16 mouse cellular contexts compared by ENCODE assay signal in the genomic region with DNA sequence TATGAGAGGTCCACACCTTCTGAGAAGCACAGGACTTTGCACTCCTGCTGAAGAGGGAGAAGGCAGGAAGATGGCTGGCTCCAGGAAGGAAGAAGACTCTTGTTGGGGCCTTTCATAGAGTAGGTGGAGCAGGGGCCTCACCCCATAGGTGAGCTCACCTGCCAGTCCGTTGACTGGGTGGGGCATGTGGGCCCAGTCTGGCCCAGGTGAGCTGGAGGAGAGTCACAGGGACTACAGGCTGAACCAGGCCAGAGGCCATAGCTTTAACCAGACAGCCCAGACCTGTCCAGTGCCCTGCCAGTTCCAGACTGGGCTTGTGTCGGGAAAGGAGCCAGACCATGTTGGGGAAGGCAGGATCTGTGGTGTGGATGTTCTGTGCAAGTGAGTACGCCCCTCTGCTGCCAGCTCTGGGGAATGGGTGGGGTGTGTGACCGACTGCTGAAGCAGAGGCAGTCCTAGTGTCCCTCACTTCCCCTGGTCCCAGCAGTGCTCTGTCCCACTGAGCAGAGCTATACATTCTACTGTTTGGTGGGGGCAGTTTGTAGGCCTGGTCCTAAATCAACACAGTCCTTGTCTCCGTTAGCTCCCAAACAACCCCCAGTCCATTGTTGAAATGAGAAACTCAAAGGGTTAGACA. TPM values are rescaled to one million over a fixed set of nuclear protein-coding genes. Genes with fewer than 3 reads are reported as not detected.
DNase-seq lines count a peak whose midpoint lies in the region; ATAC-seq and TF ChIP-seq lines count a peak whose summit lies in the region.
"Had no signal": no experiment of that assay in that cellular context is flagged by ENCODE, and none has a peak within 500 bp of the region (broad histone marks: within the 10 kb centered on the region; RNA-seq: fewer than 3 reads in every experiment).

Gene Gpa33 (plus strand): TSS at position 15 of the 637 bp plus-strand sequence.

- 0 out of 2 replicates have a peak, but pooled peaks have one; percentile 19 for ATAC-seq in lung, postnatal 0 days
- peak; percentile 98 for ATAC-seq in intestine, embryonic 15.5 days
- ATAC-seq in stomach, postnatal 0 days (ENCODE audit: low FRiP score, low TSS enrichment) = peak; percentile 98
- ATAC-seq in liver, postnatal 0 days = no peak
- ATAC-seq: inflammation-experienced regulatory T-cells, adult 6 months; liver, embryonic 12.5 days had no signal

- no peak for TF ChIP-seq CTCF in gastrocnemius, adult 2 months (IDR thresholded peaks at IDR 0.05)
- no peak for TF ChIP-seq CTCF in lung, postnatal 0 days (IDR thresholded peaks at IDR 0.05)
- no peak for TF ChIP-seq CTCF in stomach, postnatal 0 days (IDR thresholded peaks at IDR 0.05; ENCODE audit: low read depth)
- no peak for TF ChIP-seq CTCF in liver, postnatal 0 days (IDR thresholded peaks at IDR 0.05; ENCODE audit: low read depth)
- TF ChIP-seq CTCF in layer of hippocampus, adult 2 months (conservative IDR thresholded peaks at IDR 0.05) = no peak

- H3K36me3 ChIP-seq in lung, postnatal 0 days (ENCODE audit: insufficient read depth, low read length) = no peaks in the 10 kb centered on the region
- no peaks in the 10 kb centered on the region for H3K36me3 ChIP-seq in intestine, embryonic 15.5 days
- no peaks in the 10 kb centered on the region for H3K36me3 ChIP-seq in stomach, postnatal 0 days (ENCODE audit: control insufficient read depth, insufficient read depth, low read length)
- H3K36me3 ChIP-seq in liver, postnatal 0 days (replicated peaks; ENCODE audit: insufficient read depth, low read length) = no peaks in the 10 kb centered on the region
- H3K36me3 ChIP-seq: liver, embryonic 12.5 days; neural tube, embryonic 12.5 days had no signal

- 0 out of 2 replicates have a peak, but pooled peaks cover 8% of the 10 kb centered on the region for H3K4me1 ChIP-seq in lung, postnatal 0 days (ENCODE audit: insufficient read depth, low read depth, low read length)
- H3K4me1 ChIP-seq in intestine, embryonic 15.5 days (replicated peaks) = peaks cover 25% of the 10 kb centered on the region
- 0 out of 2 replicates have a peak, but pooled peaks cover 2% of the 10 kb centered on the region for H3K4me1 ChIP-seq in stomach, postnatal 0 days (replicated peaks; ENCODE audit: control insufficient read depth, insufficient read depth)
- peaks cover 3% of the 10 kb centered on the region; the same call in 1 of the 2 replicates for H3K4me1 ChIP-seq in liver, postnatal 0 days (ENCODE audit: insufficient read depth)

- no peak for TF ChIP-seq EP300 in lung, postnatal 0 days (IDR thresholded peaks at IDR 0.05)
- no peak for TF ChIP-seq EP300 in stomach, postnatal 0 days (optimal IDR thresholded peaks at IDR 0.05)
- TF ChIP-seq EP300 in liver, postnatal 0 days (IDR thresholded peaks at IDR 0.05; ENCODE audit: low read depth) = no peak

- no peaks in the 10 kb centered on the region for H3K9me3 ChIP-seq in lung, postnatal 0 days (ENCODE audit: low read length)
- no peaks in the 10 kb centered on the region for H3K9me3 ChIP-seq in intestine, embryonic 15.5 days
- H3K9me3 ChIP-seq in stomach, postnatal 0 days (ENCODE audit: control insufficient read depth, low read length) = no peaks in the 10 kb centered on the region
- H3K9me3 ChIP-seq in liver, postnatal 0 days (ENCODE audit: low read length) = no peaks in the 10 kb centered on the region
- H3K9me3 ChIP-seq: liver, embryonic 12.5 days; neural tube, embryonic 12.5 days had no signal

- H3K4me3 ChIP-seq in gastrocnemius, adult 2 months = no peak within 1 kb of the TSS
- no peak within 1 kb of the TSS for H3K4me3 ChIP-seq in lung, postnatal 0 days (ENCODE audit: low read depth, low read length)
- peak within 1 kb of the TSS; percentile 32 for H3K4me3 ChIP-seq in intestine, embryonic 15.5 days (replicated peaks)
- H3K4me3 ChIP-seq in stomach, postnatal 0 days (ENCODE audit: low read depth, low read length) = no peak within 1 kb of the TSS
- H3K4me3 ChIP-seq in liver, postnatal 0 days (ENCODE audit: low read depth, low read length) = no peak within 1 kb of the TSS
- no peak within 1 kb of the TSS for H3K4me3 ChIP-seq in layer of hippocampus, adult 2 months
- H3K4me3 ChIP-seq: liver, embryonic 12.5 days; neural tube, embryonic 12.5 days had no signal

- no peak within 1 kb of the TSS for H3K4me2 ChIP-seq in lung, postnatal 0 days (replicated peaks; ENCODE audit: low read depth, low read length)
- peak within 1 kb of the TSS; percentile 48 for H3K4me2 ChIP-seq in intestine, embryonic 15.5 days (replicated peaks)
- H3K4me2 ChIP-seq in stomach, postnatal 0 days (replicated peaks; ENCODE audit: low read depth) = peak within 1 kb of the TSS; percentile 6; the same call in 1 of the 2 replicates
- no peak within 1 kb of the TSS for H3K4me2 ChIP-seq in liver, postnatal 0 days (ENCODE audit: low read depth, low read length)
- H3K4me2 ChIP-seq: liver, embryonic 12.5 days; neural tube, embryonic 12.5 days had no signal

- peak; percentile 24 for DNase-seq in gastrocnemius, adult 2 months
- DNase-seq in gastrocnemius, postnatal 10 days = no peak
- DNase-seq in lung, postnatal 0 days (ENCODE audit: low spot score) = no peak
- DNase-seq in lung, adult 18-20 months = no peak
- DNase-seq in stomach, postnatal 0 days (ENCODE audit: low spot score) = peak; percentile 84
- DNase-seq in liver, postnatal 0 days = no peak
- no peak for DNase-seq in layer of hippocampus, adult 2 months (ENCODE audit: low spot score in 2 of 2)
- DNase-seq: adrenal gland, postnatal 10 days; kidney, postnatal 25 days; midbrain, embryonic 14.5 days had no signal

- H3K27me3 ChIP-seq in lung, postnatal 0 days (replicated peaks; ENCODE audit: insufficient read depth, low read length) = no peaks in the 10 kb centered on the region
- H3K27me3 ChIP-seq in intestine, embryonic 15.5 days (replicated peaks) = no peaks in the 10 kb centered on the region
- no peaks in the 10 kb centered on the region for H3K27me3 ChIP-seq in stomach, postnatal 0 days (ENCODE audit: control insufficient read depth, insufficient read depth, low read length)
- H3K27me3 ChIP-seq in liver, postnatal 0 days (ENCODE audit: insufficient read depth, low read length) = no peaks in the 10 kb centered on the region
- H3K27me3 ChIP-seq: liver, embryonic 12.5 days; neural tube, embryonic 12.5 days had no signal

- WGBS in lung, postnatal 0 days = 71% methylated on average over 5 of the region's 5 CpGs
- WGBS in intestine, embryonic 15.5 days = 58% methylated on average over 5 of the region's 5 CpGs
- WGBS in stomach, postnatal 0 days = 70% methylated on average over 5 of the region's 5 CpGs
- WGBS in liver, postnatal 0 days (ENCODE audit: insufficient replicate concordance) = 74% methylated on average over 5 of the region's 5 CpGs

- H3K27ac ChIP-seq in gastrocnemius, adult 2 months = peak within 1 kb of the TSS; percentile 96; the same call in 1 of the 2 replicates
- no peak within 1 kb of the TSS for H3K27ac ChIP-seq in lung, postnatal 0 days (ENCODE audit: low read length)
- H3K27ac ChIP-seq in intestine, embryonic 15.5 days = peak within 1 kb of the TSS; percentile 73
- H3K27ac ChIP-seq in stomach, postnatal 0 days (replicated peaks) = 0 out of 2 replicates have a peak within 1 kb of the TSS, but pooled peaks have one; percentile 20
- no peak within 1 kb of the TSS for H3K27ac ChIP-seq in liver, postnatal 0 days (ENCODE audit: low read depth)
- H3K27ac ChIP-seq in layer of hippocampus, adult 2 months = no peak within 1 kb of the TSS
- H3K27ac ChIP-seq: liver, embryonic 12.5 days; neural tube, embryonic 12.5 days had no signal

- H3K9ac ChIP-seq in lung, postnatal 0 days (replicated peaks; ENCODE audit: low read depth) = no peak within 1 kb of the TSS
- peak within 1 kb of the TSS; percentile 36 for H3K9ac ChIP-seq in intestine, embryonic 15.5 days
- H3K9ac ChIP-seq in stomach, postnatal 0 days (ENCODE audit: low read length) = no peak within 1 kb of the TSS
- H3K9ac ChIP-seq in liver, postnatal 0 days (replicated peaks) = no peak within 1 kb of the TSS
- H3K9ac ChIP-seq: liver, embryonic 12.5 days; neural tube, embryonic 12.5 days had no signal

- intact Hi-C loops in gastrocnemius, adult 2 months (cut with DNase I) = no loop called here

RNA-seq across cellular contexts. Expression of gene Gpa33, which starts in this region (rescaled TPM):
- total RNA-seq in gastrocnemius, adult 2 months (2021) = not detected
- total RNA-seq in gastrocnemius, postnatal 10 days (2021) = not detected
- polyA plus RNA-seq in lung, postnatal 0 days (2015; fragmentation: Nextera tagmentation; extraction: Ambion mirVana) = 0.12 TPM in 1 of 2 replicates, not detected in the other
- 59.8 and 60.2 TPM in 2 replicates for polyA plus RNA-seq in intestine, embryonic 15.5 days (2015; fragmentation: Nextera tagmentation; extraction: Ambion mirVana)
- 34.3 and 35.6 TPM in 2 replicates for polyA plus RNA-seq in stomach, postnatal 0 days (2015; fragmentation: Nextera tagmentation; extraction: Ambion mirVana)
- polyA plus RNA-seq in liver, postnatal 0 days (2015; fragmentation: Nextera tagmentation; extraction: Ambion mirVana) = not detected in 2 replicates
- total RNA-seq in layer of hippocampus, adult 2 months (2021) = not detected
- total RNA-seq: common myeloid progenitor, adult 5-6 weeks had no signal
- polyA plus RNA-seq: frontal cortex, adult 2 months; inflammation-experienced regulatory T-cells, adult 6 months; liver, embryonic 12.5 days; midbrain, embryonic 14.5 days had no signal

Comparison
In these comparisons a context has a peak if more than half of its experiments do, and no peak if none do; other contexts are left out.
1. RNA of gene Gpa33 (polyA plus RNA-seq): 59.8 to 60.2 TPM in intestine, embryonic 15.5 days and 34.3 to 35.6 TPM in stomach, postnatal 0 days; 0.12 TPM in lung, postnatal 0 days and not detected in liver, postnatal 0 days; every median in the first group is over 10 times any median in the second.
2. Peak in DNase-seq and H3K27ac ChIP-seq in gastrocnemius, adult 2 months; RNA of the gene not detected or under 1 TPM.
3. Peak in ATAC-seq in lung, postnatal 0 days; RNA of the gene not detected or under 1 TPM.
4. H3K27ac ChIP-seq: peak in intestine, embryonic 15.5 days (single experiment) and stomach, postnatal 0 days (single experiment); none in lung, postnatal 0 days (single experiment), liver, postnatal 0 days (single experiment) and layer of hippocampus, adult 2 months (single experiment).
5. H3K4me2 ChIP-seq: peak in intestine, embryonic 15.5 days (single experiment) and stomach, postnatal 0 days (single experiment); none in lung, postnatal 0 days (single experiment) and liver, postnatal 0 days (single experiment).